Mouse (Mus musculus) liver (tissue): Measurements from ENCODE around the gene Ccdc78.

Experiments
- DNase-seq: peaks from one replicate; pipeline ENCODE4 v3.0.0-alpha.2; 2020; ENCODE audit warnings: mixed read lengths

Ccdc78 gene

GRCm38 (mm10) chr17:25835301-25835700, 48.9 kb downstream of the Ccdc78 start:
- no peak for DNase-seq

GRCm38 (mm10) chr17:25835816-25836215, 49.4 kb downstream of the Ccdc78 start:
- DNase-seq, result no peak

- no peak for DNase-seq
Measured at GRCm38 (mm10) chr17:25836397-25837075, 50.2 kb downstream of the Ccdc78 start.

DNA sequence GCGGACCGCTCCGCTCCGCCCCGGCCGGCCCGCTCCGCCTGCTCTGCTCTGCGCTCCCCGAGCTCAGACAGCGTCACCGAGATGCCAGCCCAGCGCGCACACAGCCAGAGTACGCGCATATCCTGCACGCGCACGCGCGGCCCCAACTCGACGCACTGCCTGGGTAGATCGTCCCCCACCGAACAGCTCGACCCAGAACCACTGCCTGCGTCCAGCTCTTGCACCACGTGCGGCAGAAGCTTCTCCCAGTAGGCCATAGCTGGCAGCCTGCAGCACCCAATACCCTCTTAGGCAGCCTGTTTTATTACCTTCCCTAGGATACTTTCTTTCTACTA, 50.7 kb downstream of the Ccdc78 start, which contains the start of gene Rhbdl1:
Rhbdl1 (minus strand) TSS at position 220 of the 335 bp plus-strand sequence.
- peak; percentile 60 for DNase-seq

GRCm38 (mm10) chr17:25837533-25837932, 51.2 kb downstream of the Ccdc78 start:
- no peak for DNase-seq

- no peak for DNase-seq
Measured at GRCm38 (mm10) chr17:25838904-25839303, 52.5 kb downstream of the Ccdc78 start.

DNA sequence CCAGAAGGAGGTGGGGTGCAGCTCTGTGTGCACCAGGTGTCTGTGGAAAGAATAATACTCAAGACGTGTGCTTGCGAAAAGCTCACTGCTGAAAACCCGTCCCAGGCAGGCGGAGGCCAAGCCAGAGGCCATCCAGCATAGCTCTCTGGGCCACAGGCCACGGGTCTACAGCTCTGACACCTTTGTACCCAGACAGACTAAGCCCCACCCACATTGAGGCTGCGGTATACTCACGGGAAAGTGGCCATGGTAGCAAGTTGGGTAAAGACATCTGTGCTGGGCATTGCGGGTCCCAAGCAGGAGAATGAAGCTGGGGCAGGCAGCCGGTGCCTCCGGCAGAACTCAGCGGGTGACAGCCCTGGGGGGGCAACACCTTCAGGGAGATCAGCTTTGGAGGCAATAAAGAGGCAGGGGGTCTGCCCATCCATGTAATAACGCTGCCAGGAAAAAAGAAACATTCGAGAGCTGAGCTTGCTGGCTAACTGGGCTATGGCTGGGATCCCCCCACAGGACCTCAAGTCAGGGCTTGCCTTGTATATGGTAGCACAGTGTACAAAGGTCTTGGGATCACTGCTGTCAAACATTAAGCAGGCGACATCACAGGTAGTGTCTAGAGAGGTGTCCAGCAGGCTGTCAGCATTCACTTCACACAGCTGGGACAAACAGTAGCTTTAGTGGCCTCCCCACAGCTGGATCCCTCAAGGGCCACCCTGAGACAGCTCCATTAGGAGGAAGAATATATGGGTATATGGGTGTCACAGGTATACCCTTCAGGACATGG, 53.3 kb downstream of the Ccdc78 start:
- peak; percentile 32 for DNase-seq
